Mouse (Mus musculus) activated CD4-positive, CD25-positive, alpha-beta regulatory T cell, adult 9 weeks (primary cell): ENCODE measurements around the gene Psg23. TPM values are rescaled to one million over a fixed set of nuclear protein-coding genes. Genes with fewer than 3 reads are reported as not detected.

Source experiments
- polyA plus RNA-seq: library from polyadenylated mRNA; unstranded; fragments of 100-300 nt; shearing (Covaris generic); gene quantifications from one replicate; pipeline ENCODE4 v1.2.1, GENCODE M21; 2017

Gene Psg23
- polyA plus RNA-seq = not detected

DNA sequence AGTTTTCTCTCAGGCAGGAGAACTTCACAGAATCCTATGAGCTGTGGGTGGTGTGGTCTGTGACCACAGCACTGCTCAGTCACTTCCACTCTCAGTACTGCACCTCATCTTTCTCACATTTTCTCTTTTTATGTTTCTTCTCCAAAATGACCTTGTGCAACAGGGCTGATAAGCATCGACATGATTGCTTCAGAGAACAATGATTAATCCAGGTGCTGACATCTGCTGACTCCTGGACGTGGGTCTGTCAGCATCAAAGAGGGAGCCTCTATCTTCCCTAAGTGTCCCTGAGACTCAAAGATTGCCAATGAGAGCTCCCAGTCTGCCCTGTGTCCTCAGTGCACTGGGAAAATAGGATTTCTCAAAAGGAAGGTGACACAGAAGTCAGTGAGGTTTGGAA is at the start of gene Psg23:
Psg23 (minus strand) TSS at position 101 of the 400 bp plus-strand sequence.

DNA sequence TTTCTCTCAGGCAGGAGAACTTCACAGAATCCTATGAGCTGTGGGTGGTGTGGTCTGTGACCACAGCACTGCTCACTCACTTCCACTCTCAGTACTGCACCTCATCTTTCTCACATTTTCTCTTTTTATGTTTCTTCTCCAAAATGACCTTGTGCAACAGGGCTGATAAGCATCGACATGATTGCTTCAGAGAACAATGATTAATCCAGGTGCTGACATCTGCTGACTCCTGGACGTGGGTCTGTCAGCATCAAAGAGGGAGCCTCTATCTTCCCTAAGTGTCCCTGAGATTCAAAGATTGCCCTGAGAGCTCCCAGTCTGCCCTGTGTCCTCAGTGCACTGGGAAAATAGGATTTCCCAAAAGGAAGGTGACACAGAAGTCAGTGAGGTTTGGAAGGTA is 40.3 kb upstream of the Psg23 start, which contains the start of gene Psg21:
Psg21 (minus strand) TSS at position 101 of the 400 bp plus-strand sequence.

DNA sequence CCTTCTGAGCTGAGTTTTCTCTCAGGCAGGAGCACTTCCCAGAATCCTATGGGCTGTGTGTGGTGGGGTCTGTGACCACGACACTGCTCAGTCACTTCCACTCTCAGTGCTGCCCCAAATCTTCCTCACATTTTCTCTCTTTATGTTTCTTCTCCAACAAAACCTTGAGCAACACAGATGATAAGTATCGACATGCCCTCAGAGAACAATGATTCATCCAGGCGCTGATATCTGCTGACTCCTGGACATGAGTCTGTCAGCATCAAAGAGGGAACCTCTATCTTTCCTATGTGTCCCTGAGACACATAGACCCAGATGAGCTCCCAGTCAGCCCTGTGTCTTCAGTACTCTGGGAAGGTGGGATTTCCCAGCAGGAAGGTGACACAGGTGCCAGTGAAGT is 49.1 kb downstream of the Psg23 start, which contains the start of gene Psg27:
Psg27 (minus strand) TSS at position 101 of the 400 bp plus-strand sequence.

Other genes starting within 250 kb of the Psg23 start
- gene Psg28, start 184.5 kb downstream of the Psg23 start, polyA plus RNA-seq = not detected
- not detected for gene Psg26, start 132.3 kb downstream of the Psg23 start, polyA plus RNA-seq
- not detected for gene Psg25, start 84.2 kb downstream of the Psg23 start, polyA plus RNA-seq
- not detected for gene Psg27, start 49.2 kb downstream of the Psg23 start, polyA plus RNA-seq
- gene Psg21, start 40.2 kb upstream of the Psg23 start, polyA plus RNA-seq = not detected
- gene Psg20, start 69.7 kb upstream of the Psg23 start, polyA plus RNA-seq = not detected
- not detected for gene Psg22, start 101.6 kb upstream of the Psg23 start, polyA plus RNA-seq
- not detected for gene Psg19, start 182.0 kb upstream of the Psg23 start, polyA plus RNA-seq
- gene Psg17, start 205.1 kb upstream of the Psg23 start, polyA plus RNA-seq = not detected
- not detected for gene Mill2, start 223.5 kb upstream of the Psg23 start, polyA plus RNA-seq